Mouse (Mus musculus): ENCODE data around the gene Bmp2k.

DNA sequence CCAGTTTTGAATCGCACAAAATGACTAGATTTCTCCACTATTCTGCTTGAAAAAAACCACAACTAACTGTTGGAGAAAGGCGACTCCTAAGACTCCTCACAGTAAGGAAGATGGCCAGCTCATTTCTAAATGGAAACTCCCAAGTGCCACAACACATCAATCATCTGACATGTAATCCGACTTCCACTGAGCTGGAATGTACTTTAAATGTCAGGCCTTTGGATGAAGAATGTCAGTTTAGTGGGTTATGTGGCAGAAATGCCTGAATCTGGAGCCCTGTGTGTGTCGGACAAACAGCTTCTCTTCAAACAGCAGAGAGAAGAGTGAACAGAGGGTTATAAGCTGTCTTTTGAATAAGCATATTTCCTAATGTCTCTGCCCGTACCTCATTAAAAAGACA lies 1.7 kb upstream of the Bmp2k start:
- no peak for TF ChIP-seq EP300 (IDR thresholded peaks at IDR 0.05)
- TF ChIP-seq CTCF (IDR thresholded peaks at IDR 0.05), result no peak

Measured in lung, postnatal 0 days (tissue).